Mouse (Mus musculus) heart, adult 2 months (tissue): Measurements from ENCODE around the gene E2f8. TPM values are rescaled to one million over a fixed set of nuclear protein-coding genes. Genes with fewer than 3 reads are reported as not detected.

Experiments used
- DNase-seq, 2 experiments: peaks; one replicate each; pipeline ENCODE4 v3.0.0; 2021
- H3K27ac ChIP-seq: fragments of 200-600 bp; 2 replicates; pipeline ENCODE4 v1.8.1; 2022
- H3K27me3 ChIP-seq: fragments of 200-500 bp; 2 replicates; pipeline ENCODE4 v1.6.1; 2012; ENCODE audit warnings: mild to moderate bottlenecking, low read length, inconsistent platforms, mixed read lengths; ENCODE audit not compliant: control insufficient read depth, insufficient read depth
- H3K36me3 ChIP-seq: fragments of 200-500 bp; 2 replicates; pipeline ENCODE4 v1.6.1; 2012; ENCODE audit warnings: low read length, inconsistent platforms; ENCODE audit not compliant: control insufficient read depth, insufficient read depth
- H3K4me1 ChIP-seq: fragments of 200-500 bp; 2 replicates; pipeline ENCODE4 v1.6.1; 2011; ENCODE audit warnings: low read length; ENCODE audit not compliant: control insufficient read depth, insufficient read depth
- H3K4me3 ChIP-seq: fragments of 200-600 bp; 2 replicates; pipeline ENCODE4 v1.8.1; 2022
- H3K79me2 ChIP-seq: fragments of 200-500 bp; replicated peaks from 2 replicates; pipeline ENCODE4 v1.6.1; 2012; ENCODE audit warnings: mild to moderate bottlenecking, inconsistent platforms, low read length, moderate library complexity, mixed read lengths; ENCODE audit not compliant: control insufficient read depth, insufficient read depth
- H3K9ac ChIP-seq: fragments of 200-500 bp; 2 replicates; pipeline ENCODE4 v1.6.1; 2012; ENCODE audit warnings: low read depth, mild to moderate bottlenecking, control low read depth, inconsistent platforms, low read length, mixed read lengths
- CTCF ChIP-seq: fragments of 200-600 bp; IDR thresholded peaks from 2 replicates; pipeline ENCODE4 v1.8.1; 2022; ENCODE audit warnings: antibody characterized with exemption, mild to moderate bottlenecking, moderate library complexity
- EP300 ChIP-seq: fragments of 200-500 bp; IDR thresholded peaks from 2 replicates; pipeline ENCODE4 v1.6.1; 2011; ENCODE audit warnings: low read depth, low read length, control low read depth; ENCODE audit not compliant: insufficient read depth
- POLR2A ChIP-seq: fragments of 200-500 bp; IDR thresholded peaks from 2 replicates; pipeline ENCODE4 v1.6.1; 2011; ENCODE audit warnings: mild to moderate bottlenecking, low read depth, low read length, control low read depth; ENCODE audit not compliant: insufficient read depth
- WGBS: fragments of 180-500 bp; shearing (Covaris S2); methylation state at CpG from one replicate; pipeline ENCODE4 v1.1.7; 2018; 5-methylcytosine and 5-hydroxymethylcytosine counted together
- intact Hi-C: fragments of 180-260 bp; cut with DNase I; formaldehyde crosslinking; loops from one replicate; pipeline ENCODE4 v1.15.1; 2025
- polyA plus RNA-seq: library from polyadenylated mRNA; depleted of rRNA; stranded (reverse); fragments of >200 nt; gene quantifications from 2 replicates; pipeline ENCODE4 v1.2.3, GENCODE M21; 2012
- total RNA-seq, 2 experiments: library from RNA; stranded (reverse); gene quantifications; 2 replicates each; pipeline ENCODE4 v1.2.3; 2021

E2f8 gene
- total and polyA plus RNA-seq, 3 experiments: 0.31 to 1.6 (median 1.3) TPM

- Histone ChIP-seq H3K9ac (no peak overlapping the region), H3K27ac (no peak overlapping the region), H3K36me3 (no peaks in the 10 kb centered on the region), H3K4me3 (no peak overlapping the region), H3K4me1 (no peaks in the 10 kb centered on the region; the same call in 1 of the 2 replicates), H3K27me3 (no peaks in the 10 kb centered on the region), H3K79me2 (no peaks in the 10 kb centered on the region)
- no peak for TF ChIP-seq POLR2A
- no peak for TF ChIP-seq EP300
- no peak for TF ChIP-seq CTCF
- WGBS: 55% methylated on average over 5 of the region's 5 CpGs
- intact Hi-C loops: no loop called here
- no peak for DNase-seq
Measured at GRCm38 (mm10) chr7:48917988-48918387, 36.6 kb upstream of the E2f8 start.

- Histone ChIP-seq H3K36me3 (no peaks in the 10 kb centered on the region), H3K27ac (no peak overlapping the region), H3K9ac (no peak overlapping the region), H3K27me3 (no peaks in the 10 kb centered on the region), H3K4me3 (no peak overlapping the region), H3K79me2 (no peaks in the 10 kb centered on the region), H3K4me1 (no peaks in the 10 kb centered on the region; the same call in 1 of the 2 replicates)
- DNase-seq: no peak
- no peak for TF ChIP-seq POLR2A
- no peak for TF ChIP-seq EP300
- no peak for TF ChIP-seq CTCF
- intact Hi-C loops: no loop called here
- 22% methylated on average over 5 of the region's 5 CpGs for WGBS
Measured at GRCm38 (mm10) chr7:48917463-48917862, 36.1 kb upstream of the E2f8 start.

DNA sequence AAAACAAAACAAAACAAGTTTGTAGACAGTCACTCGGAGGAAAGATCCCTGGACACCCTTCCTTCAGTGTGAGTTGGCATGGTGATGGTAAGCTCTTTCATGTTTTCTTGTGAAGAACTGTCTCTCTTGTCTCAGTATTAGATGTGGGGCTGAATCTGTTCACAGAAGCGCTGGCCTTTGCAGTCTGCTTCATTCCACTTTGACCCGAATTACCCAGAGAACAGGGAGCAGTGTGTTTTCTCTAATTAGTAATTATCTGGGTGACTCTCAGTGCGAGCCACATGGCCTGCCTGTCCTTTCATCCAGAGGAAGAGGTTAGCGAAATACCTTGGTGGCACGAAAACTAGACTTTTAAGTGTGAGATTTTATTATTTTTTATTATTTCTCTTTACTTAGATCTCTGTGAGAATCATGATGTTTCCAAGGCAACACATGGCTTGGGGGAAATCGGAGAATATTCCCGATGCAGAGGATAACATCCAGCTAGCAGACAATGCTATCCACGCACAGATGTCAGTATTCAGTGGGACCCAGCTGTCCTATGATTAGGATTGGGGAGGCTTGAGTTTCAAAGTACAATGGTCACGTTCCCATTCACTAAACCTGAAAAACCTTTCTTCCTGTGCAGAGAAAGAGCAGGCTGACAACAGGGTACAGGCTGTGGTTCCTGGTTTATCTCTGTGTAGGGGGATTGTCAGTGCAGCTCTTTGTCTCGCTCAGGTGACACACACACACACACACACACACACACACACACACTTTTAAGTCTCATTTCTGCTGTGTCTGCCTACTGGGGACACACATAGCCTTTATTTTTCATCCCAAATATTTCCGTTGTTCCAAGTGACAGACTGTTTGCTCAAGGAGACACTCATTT lies 33.5 kb upstream of the E2f8 start:
- TF ChIP-seq EP300 (no peak), POLR2A (no peak), CTCF (no peak)
- Histone ChIP-seq H3K27me3 (no peaks in the 10 kb centered on the region), H3K4me1 (no peaks in the 10 kb centered on the region; the same call in 1 of the 2 replicates), H3K36me3 (no peaks in the 10 kb centered on the region), H3K27ac (no peak overlapping the region), H3K4me3 (no peak overlapping the region), H3K9ac (no peak overlapping the region), H3K79me2 (no peaks in the 10 kb centered on the region)
- DNase-seq: no peak
- WGBS: 79% methylated on average over 12 of the region's 12 CpGs
- intact Hi-C loops: no loop called here

DNA sequence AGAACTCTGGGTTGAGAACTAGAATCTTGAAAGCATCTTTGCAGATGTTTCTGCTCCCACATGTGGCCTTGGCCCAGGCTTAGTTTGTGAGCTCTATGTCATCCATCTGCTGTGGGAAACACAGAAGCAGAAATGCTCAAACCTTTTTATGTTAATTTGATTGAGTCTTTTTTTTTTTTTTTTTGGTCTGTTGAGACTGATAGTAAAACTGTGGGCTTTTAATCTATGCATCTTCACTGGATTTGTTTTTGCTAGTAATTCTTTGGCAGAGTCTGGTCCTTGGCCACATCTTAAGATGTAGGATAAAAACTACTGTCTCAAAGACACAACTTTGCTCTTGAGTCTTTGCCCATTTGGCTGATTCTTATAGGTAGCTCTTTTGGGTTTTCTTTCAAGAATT lies 29.8 kb upstream of the E2f8 start:
- H3K4me3 ChIP-seq: no peak overlapping the region
- H3K79me2 ChIP-seq: no peaks in the 10 kb centered on the region
- TF ChIP-seq EP300 (no peak), CTCF (no peak), POLR2A (no peak)
- H3K27me3 ChIP-seq: no peaks in the 10 kb centered on the region
- no peak overlapping the region for H3K9ac ChIP-seq
- intact Hi-C loops: no loop called here
- no peak overlapping the region for H3K27ac ChIP-seq
- H3K36me3 ChIP-seq: no peaks in the 10 kb centered on the region
- H3K4me1 ChIP-seq: no peaks in the 10 kb centered on the region
- DNase-seq: no peak

GRCm38 (mm10) chr7:48910282-48910681 lies 28.9 kb upstream of the E2f8 start:
- intact Hi-C loops: no loop called here

DNA sequence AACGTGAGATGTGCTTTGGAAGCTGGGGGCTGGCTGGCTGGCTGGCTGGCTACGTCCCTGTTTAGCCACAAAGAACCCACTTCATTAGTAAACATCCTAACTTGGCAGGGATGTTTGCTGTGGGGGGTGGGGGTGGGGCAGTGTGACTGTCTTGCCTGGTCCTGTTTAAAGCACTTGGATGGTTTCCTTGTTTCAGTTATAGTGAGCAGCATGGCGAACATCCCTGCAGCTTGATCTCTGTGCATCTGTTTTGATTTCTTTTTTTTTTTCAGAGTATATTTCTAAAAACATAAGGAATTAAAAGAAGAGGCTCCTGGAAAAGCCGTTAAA lies 27.9 kb upstream of the E2f8 start:
- H3K36me3 ChIP-seq: no peaks in the 10 kb centered on the region
- TF ChIP-seq CTCF (no peak), EP300 (no peak), POLR2A (no peak)
- no peaks in the 10 kb centered on the region for H3K27me3 ChIP-seq
- 51% methylated on average over 4 of the region's 4 CpGs for WGBS
- H3K4me3 ChIP-seq: no peak overlapping the region
- no peaks in the 10 kb centered on the region for H3K79me2 ChIP-seq
- DNase-seq: no peak
- no peak overlapping the region for H3K9ac ChIP-seq
- H3K27ac ChIP-seq: no peak overlapping the region
- no peaks in the 10 kb centered on the region for H3K4me1 ChIP-seq
- intact Hi-C loops: no loop called here

More at GRCm38 (mm10) chr7:48910282-48910681, 28.9 kb upstream of the E2f8 start:
- Histone ChIP-seq H3K79me2 (no peaks in the 10 kb centered on the region), H3K4me3 (no peak overlapping the region), H3K36me3 (no peaks in the 10 kb centered on the region), H3K27me3 (no peaks in the 10 kb centered on the region), H3K4me1 (no peaks in the 10 kb centered on the region), H3K27ac (no peak overlapping the region), H3K9ac (no peak overlapping the region)
- DNase-seq: no peak
- no peak for TF ChIP-seq CTCF
- no peak for TF ChIP-seq EP300
- no peak for TF ChIP-seq POLR2A
- WGBS: 86% methylated on average over 6 of the region's 6 CpGs
